Mouse (Mus musculus) limb, embryonic 11.5 days (tissue): Measurements from ENCODE around the gene Bfsp1. TPM values are rescaled to one million over a fixed set of nuclear protein-coding genes. Genes with fewer than 3 reads are reported as not detected.

Experiments used
- ATAC-seq: fragments of 200-750 bp; cut with Nextera tagmentation; 2 replicates; pipeline ENCODE4 v1.8.0; 2017; ENCODE audit warnings: low read depth; ENCODE audit not compliant: insufficient number of reproducible peaks, low FRiP score, low TSS enrichment
- DNase-seq: peaks from one replicate; pipeline ENCODE4 v3.0.0-alpha.2; 2015; ENCODE audit warnings: low spot score
- H3K27ac ChIP-seq: fragments of 300-500 bp; sonication (generic); replicated peaks from 2 replicates; pipeline ENCODE4 v1.5.1; 2014; ENCODE audit warnings: low read depth, mild to moderate bottlenecking, low read length
- H3K27me3 ChIP-seq: fragments of 300-500 bp; sonication (generic); 2 replicates; pipeline ENCODE4 v1.6.1; 2014; ENCODE audit warnings: mild to moderate bottlenecking, low read length, mixed read lengths; ENCODE audit not compliant: control insufficient read depth, insufficient read depth
- H3K36me3 ChIP-seq: fragments of 300-500 bp; sonication (generic); 2 replicates; pipeline ENCODE4 v1.6.1; 2014; ENCODE audit warnings: mild to moderate bottlenecking, low read length, moderate library complexity, mixed read lengths; ENCODE audit not compliant: control insufficient read depth, insufficient read depth
- H3K4me1 ChIP-seq: fragments of 300-500 bp; sonication (generic); 2 replicates; pipeline ENCODE4 v1.6.1; 2014; ENCODE audit warnings: low read length, mixed read lengths; ENCODE audit not compliant: control insufficient read depth, insufficient read depth
- H3K4me2 ChIP-seq: fragments of 300-500 bp; sonication (generic); 2 replicates; pipeline ENCODE4 v1.6.1; 2014; ENCODE audit warnings: low read depth, mild to moderate bottlenecking, moderate library complexity; ENCODE audit not compliant: severe bottlenecking
- H3K4me3 ChIP-seq: fragments of 300-500 bp; sonication (generic); 2 replicates; pipeline ENCODE4 v1.5.1; 2014; ENCODE audit warnings: low read depth, low read length
- H3K9ac ChIP-seq: fragments of 300-500 bp; sonication (generic); 2 replicates; pipeline ENCODE4 v1.6.1; 2014; ENCODE audit warnings: mild to moderate bottlenecking, low read length
- H3K9me3 ChIP-seq: fragments of 300-500 bp; sonication (generic); 2 replicates; pipeline ENCODE4 v1.6.1; 2016; ENCODE audit warnings: low read length; ENCODE audit not compliant: control insufficient read depth
- WGBS: fragments of 180-500 bp; shearing (Covaris S2); extraction: QIAGEN DNeasy Blood & Tissue Kit; methylation state at CpG from one replicate; pipeline ENCODE4 v1.1.7; 2014; 5-methylcytosine and 5-hydroxymethylcytosine counted together
- polyA plus RNA-seq: library from polyadenylated mRNA; unstranded; fragments of >200 nt; fragmentation: Nextera tagmentation; extraction: Ambion mirVana; gene quantifications from 2 replicates; pipeline ENCODE4 v1.2.1, GENCODE M21; 2014

The Bfsp1 gene
- polyA plus RNA-seq, 1 experiment from 2014 or later = 1.5 TPM

DNA sequence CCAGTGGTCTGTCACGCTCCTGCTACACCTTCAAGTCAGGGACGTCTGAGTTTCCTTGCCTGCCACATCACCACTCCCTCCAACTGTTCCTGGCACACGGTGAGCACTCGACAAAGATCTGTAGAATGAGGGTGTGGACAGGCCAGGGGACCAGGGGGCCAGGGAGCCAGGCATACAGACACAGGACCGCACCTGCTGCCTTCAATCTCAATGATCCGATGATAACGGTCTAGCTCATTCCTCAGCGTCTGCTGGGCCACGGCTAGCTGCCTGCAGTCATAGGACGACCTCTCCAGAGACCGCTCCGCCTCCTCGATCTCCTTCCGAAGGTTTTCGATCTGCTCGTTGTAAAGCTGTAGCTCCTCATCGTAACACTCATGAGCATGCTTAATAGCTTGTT, 31.3 kb downstream of the Bfsp1 start:
- 0 out of 2 replicates have a peak, but pooled peaks cover 4% of the 10 kb centered on the region for H3K4me1 ChIP-seq
- no peaks in the 10 kb centered on the region for H3K9me3 ChIP-seq
- DNase-seq = no peak
- H3K27me3 ChIP-seq = no peaks in the 10 kb centered on the region
- no peak overlapping the region for H3K4me2 ChIP-seq
- no peak for ATAC-seq
- H3K4me3 ChIP-seq = no peak overlapping the region
- no peak overlapping the region for H3K27ac ChIP-seq
- H3K36me3 ChIP-seq = no peaks in the 10 kb centered on the region
- 67% methylated on average over 17 of the region's 17 CpGs for WGBS
- H3K9ac ChIP-seq = no peak overlapping the region

- no peak for DNase-seq
- WGBS = 90% methylated on average over 11 of the region's 11 CpGs
Measured at GRCm38 (mm10) chr2:143813461-143813860, 49.5 kb downstream of the Bfsp1 start.

GRCm38 (mm10) chr2:143812262-143812661, 50.7 kb downstream of the Bfsp1 start:
- Histone ChIP-seq H3K36me3 (no peaks in the 10 kb centered on the region), H3K4me3 (no peak overlapping the region), H3K4me2 (no peak overlapping the region), H3K9me3 (no peaks in the 10 kb centered on the region), H3K27ac (no peak overlapping the region), H3K27me3 (no peaks in the 10 kb centered on the region), H3K4me1 (no peaks in the 10 kb centered on the region), H3K9ac (no peak overlapping the region)
- no peak for DNase-seq
- ATAC-seq = no peak
- 68% methylated on average over 4 of the region's 4 CpGs for WGBS

More at GRCm38 (mm10) chr2:143813461-143813860, 49.5 kb downstream of the Bfsp1 start:
- H3K9ac ChIP-seq = no peak overlapping the region
- no peaks in the 10 kb centered on the region for H3K27me3 ChIP-seq
- H3K4me2 ChIP-seq = no peak overlapping the region
- no peak overlapping the region for H3K4me3 ChIP-seq
- no peaks in the 10 kb centered on the region for H3K9me3 ChIP-seq
- H3K4me1 ChIP-seq = no peaks in the 10 kb centered on the region
- H3K27ac ChIP-seq = no peak overlapping the region
- no peak for ATAC-seq
- no peaks in the 10 kb centered on the region for H3K36me3 ChIP-seq

GRCm38 (mm10) chr2:143808789-143809188, 54.2 kb downstream of the Bfsp1 start:
- Histone ChIP-seq H3K4me3 (no peak overlapping the region), H3K9ac (no peak overlapping the region), H3K4me1 (no peaks in the 10 kb centered on the region), H3K9me3 (no peaks in the 10 kb centered on the region), H3K27ac (no peak overlapping the region), H3K4me2 (no peak overlapping the region), H3K27me3 (no peaks in the 10 kb centered on the region), H3K36me3 (no peaks in the 10 kb centered on the region)
- ATAC-seq = no peak
- DNase-seq = no peak
- 62% methylated on average over 5 of the region's 5 CpGs for WGBS

- DNase-seq = no peak
- no peaks in the 10 kb centered on the region for H3K36me3 ChIP-seq
- ATAC-seq = no peak
- no peak overlapping the region for H3K27ac ChIP-seq
- 89% methylated on average over 9 of the region's 9 CpGs for WGBS
- no peaks in the 10 kb centered on the region for H3K4me1 ChIP-seq
- no peaks in the 10 kb centered on the region for H3K27me3 ChIP-seq
- no peak overlapping the region for H3K4me2 ChIP-seq
- H3K9ac ChIP-seq = no peak overlapping the region
- no peak overlapping the region for H3K4me3 ChIP-seq
- H3K9me3 ChIP-seq = no peaks in the 10 kb centered on the region
Measured at GRCm38 (mm10) chr2:143806924-143807664, 55.9 kb downstream of the Bfsp1 start.

- Histone ChIP-seq H3K9me3 (no peaks in the 10 kb centered on the region), H3K4me1 (no peaks in the 10 kb centered on the region), H3K4me2 (no peak overlapping the region), H3K4me3 (no peak overlapping the region), H3K27ac (no peak overlapping the region), H3K9ac (no peak overlapping the region), H3K27me3 (no peaks in the 10 kb centered on the region), H3K36me3 (no peaks in the 10 kb centered on the region)
- ATAC-seq (no peak), DNase-seq (no peak)
- 64% methylated on average over 15 of the region's 15 CpGs for WGBS
Measured at GRCm38 (mm10) chr2:143806140-143806923, 56.6 kb downstream of the Bfsp1 start.

- no peaks in the 10 kb centered on the region for H3K9me3 ChIP-seq
- DNase-seq = no peak
- no peak overlapping the region for H3K27ac ChIP-seq
- no peak for ATAC-seq
- 54% methylated on average over 5 of the region's 5 CpGs for WGBS
- H3K4me1 ChIP-seq = no peaks in the 10 kb centered on the region
- no peak overlapping the region for H3K4me3 ChIP-seq
- H3K9ac ChIP-seq = no peak overlapping the region
- H3K4me2 ChIP-seq = no peak overlapping the region
- no peaks in the 10 kb centered on the region for H3K36me3 ChIP-seq
- H3K27me3 ChIP-seq = no peaks in the 10 kb centered on the region
Measured at GRCm38 (mm10) chr2:143801097-143801496, 61.9 kb downstream of the Bfsp1 start.

DNA sequence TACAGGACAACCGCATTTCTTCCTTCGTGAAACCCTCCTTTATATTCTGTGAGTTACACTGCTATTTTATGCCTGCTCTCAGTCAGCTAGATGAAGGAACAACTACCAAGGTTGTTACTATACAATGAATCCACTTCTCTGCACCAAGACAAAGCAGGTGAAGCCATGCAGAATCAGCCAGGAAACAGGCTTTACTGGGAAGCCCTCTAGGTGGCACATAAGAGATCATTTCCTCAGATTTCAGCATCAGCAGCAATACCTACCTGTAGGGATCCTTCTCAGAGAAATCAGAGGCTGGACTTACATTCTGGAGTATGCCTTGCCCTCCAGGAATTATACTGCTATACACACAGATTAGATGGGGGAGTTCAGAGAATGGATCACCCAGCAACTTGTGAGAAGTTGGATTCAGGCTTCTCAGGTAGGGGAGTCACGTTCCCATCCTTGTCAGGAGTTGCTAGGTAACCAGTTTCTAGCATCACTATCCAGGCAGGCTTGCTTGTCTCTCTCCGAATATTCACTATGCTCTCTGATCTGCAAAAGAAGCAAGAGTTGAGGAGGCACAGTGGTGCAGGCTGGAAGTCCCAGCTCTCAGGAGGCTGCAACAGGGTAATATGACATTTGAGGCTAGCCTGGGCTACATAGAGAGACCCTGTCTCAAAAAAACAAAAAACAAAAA, 66.5 kb downstream of the Bfsp1 start:
- Histone ChIP-seq H3K27me3 (no peaks in the 10 kb centered on the region), H3K9ac (no peak overlapping the region), H3K4me3 (no peak overlapping the region), H3K36me3 (no peaks in the 10 kb centered on the region), H3K4me2 (no peak overlapping the region), H3K27ac (no peak overlapping the region), H3K4me1 (no peaks in the 10 kb centered on the region), H3K9me3 (no peaks in the 10 kb centered on the region)
- ATAC-seq (no peak), DNase-seq (no peak)
- WGBS = 74% methylated on average over 4 of the region's 4 CpGs
